Mouse (Mus musculus) MEL (cell line): ENCODE measurements at regions not wholly inside any gene's neighbourhood (a gene's known extent, or its start where the extent isn't known, plus 50 kb on each side); places are given as distances from the start of the nearest gene placed in this dataset.

Source experiments
- DNase-seq: peaks from one replicate; pipeline ENCODE4 v3.0.0; 2011; ENCODE audit warnings: low read depth, low spot score
- H3K27ac ChIP-seq: 2 replicates; pipeline ENCODE4 v1.5.1; 2012; ENCODE audit warnings: low read depth, mild to moderate bottlenecking, control low read depth, low read length, moderate library complexity; ENCODE audit not compliant: control insufficient read depth
- H3K27me3 ChIP-seq, 2 experiments: fragments of 150-350 bp in 1 of 2; sonication (generic) in 1 of 2; 2 replicates each; pipeline ENCODE4 v1.6.1; 2012; ENCODE audit warnings: low read length in 2 of 2, mild to moderate bottlenecking in 2 of 2, improper control_type of control experiment in 1 of 2, moderate library complexity in 1 of 2; ENCODE audit not compliant: insufficient read depth in 2 of 2, control insufficient read depth in 1 of 2
- H3K36me3 ChIP-seq, 2 experiments: 2 replicates each; pipeline ENCODE4 v1.6.1; 2012 to 2014; ENCODE audit warnings: low read length in 2 of 2, improper control_type of control experiment in 1 of 2, inconsistent platforms in 1 of 2, mild to moderate bottlenecking in 1 of 2; ENCODE audit not compliant: insufficient read depth in 2 of 2, control insufficient read depth in 1 of 2
- H3K4me1 ChIP-seq, 2 experiments: fragments of 150-350 bp in 1 of 2; sonication (generic) in 1 of 2; 2 replicates each; pipeline ENCODE4 v1.6.1; 2012; ENCODE audit warnings: low read length in 2 of 2, improper control_type of control experiment in 1 of 2, mild to moderate bottlenecking in 1 of 2; ENCODE audit not compliant: insufficient read depth in 2 of 2, control insufficient read depth in 1 of 2
- H3K4me3 ChIP-seq, 2 experiments: fragments of 150-350 bp in 1 of 2; sonication (generic) in 1 of 2; 2 replicates each; pipeline ENCODE4 v1.5.1; 2012; ENCODE audit warnings: low read depth in 2 of 2, low read length in 2 of 2, mild to moderate bottlenecking in 2 of 2, moderate library complexity in 2 of 2, control low read depth in 1 of 2, improper control_type of control experiment in 1 of 2; ENCODE audit not compliant: control insufficient read depth in 1 of 2, insufficient read depth in 1 of 2
- H3K79me2 ChIP-seq: 2 replicates; pipeline ENCODE4 v1.6.1; 2012; ENCODE audit warnings: mild to moderate bottlenecking, low read length, moderate library complexity; ENCODE audit not compliant: control insufficient read depth, poor library complexity, insufficient read depth
- H3K9ac ChIP-seq: 2 replicates; pipeline ENCODE4 v1.6.1; 2012; ENCODE audit warnings: low read depth, mild to moderate bottlenecking, control low read depth, low read length, moderate library complexity; ENCODE audit not compliant: control insufficient read depth, poor library complexity, severe bottlenecking
- H3K9me3 ChIP-seq: fragments of 150-350 bp; sonication (generic); replicated peaks from 2 replicates; pipeline ENCODE4 v1.6.1; 2012; ENCODE audit warnings: mild to moderate bottlenecking, low read length, improper control_type of control experiment, moderate library complexity; ENCODE audit not compliant: insufficient read depth
- CHD1 ChIP-seq: IDR thresholded peaks from 2 replicates; pipeline ENCODE4 v1.6.1; 2012; ENCODE audit warnings: low read depth, mild to moderate bottlenecking, inconsistent platforms, low read length, improper control_type of control experiment
- CHD2 ChIP-seq: IDR thresholded peaks from 2 replicates; pipeline ENCODE4 v1.6.1; 2011; ENCODE audit warnings: low read length, improper control_type of control experiment
- E2F4 ChIP-seq: IDR thresholded peaks from 2 replicates; pipeline ENCODE4 v1.6.1; 2011; ENCODE audit warnings: low read depth, low read length, improper control_type of control experiment, borderline replicate concordance
- ELF1 ChIP-seq: IDR thresholded peaks from 2 replicates; pipeline ENCODE4 v1.6.1; 2014; ENCODE audit warnings: low read depth, mild to moderate bottlenecking, inconsistent platforms, low read length, improper control_type of control experiment, moderate library complexity
- EP300 ChIP-seq, 2 experiments: IDR thresholded peaks; 2 replicates each; pipeline ENCODE4 v1.6.1; 2011; ENCODE audit warnings: improper control_type of control experiment in 2 of 2, low read length in 2 of 2, low read depth in 1 of 2, mild to moderate bottlenecking in 1 of 2
- GABPA ChIP-seq: IDR thresholded peaks from 2 replicates; pipeline ENCODE4 v1.6.1; 2012; ENCODE audit warnings: low read depth, mild to moderate bottlenecking, inconsistent platforms, low read length, improper control_type of control experiment, moderate library complexity
- MAX ChIP-seq: IDR thresholded peaks from 2 replicates; pipeline ENCODE4 v1.6.1; 2011; ENCODE audit warnings: low read length, improper control_type of control experiment
- MAZ ChIP-seq: IDR thresholded peaks from 2 replicates; pipeline ENCODE4 v1.6.1; 2012; ENCODE audit warnings: low read depth, mild to moderate bottlenecking, inconsistent platforms, low read length, improper control_type of control experiment
- MEF2A ChIP-seq: IDR thresholded peaks from 2 replicates; pipeline ENCODE4 v1.6.1; 2014; ENCODE audit warnings: low read depth, mild to moderate bottlenecking, inconsistent platforms, low read length, improper control_type of control experiment; ENCODE audit not compliant: poor library complexity, insufficient replicate concordance, severe bottlenecking; ENCODE audit errors: extremely low read depth
- MYB ChIP-seq: IDR thresholded peaks from 2 replicates; pipeline ENCODE4 v1.6.1; 2011; ENCODE audit warnings: mild to moderate bottlenecking, low read depth, low read length, improper control_type of control experiment
- NELFE ChIP-seq: IDR thresholded peaks from 2 replicates; pipeline ENCODE4 v1.6.1; 2011; ENCODE audit warnings: low read depth, low read length, improper control_type of control experiment
- POLR2A ChIP-seq, 2 experiments: IDR thresholded peaks; 2 replicates each; pipeline ENCODE4 v1.6.1; 2011 to 2012; ENCODE audit warnings: low read length in 2 of 2, mild to moderate bottlenecking in 2 of 2, control low read depth in 1 of 2, improper control_type of control experiment in 1 of 2, low read depth in 1 of 2, moderate library complexity in 1 of 2; ENCODE audit not compliant: control insufficient read depth in 1 of 2, insufficient read depth in 1 of 2, poor library complexity in 1 of 2
- POLR2AphosphoS2 ChIP-seq: IDR thresholded peaks from 2 replicates; pipeline ENCODE4 v1.6.1; 2011; ENCODE audit warnings: low read length, improper control_type of control experiment
- POLR2AphosphoS5 ChIP-seq: IDR thresholded peaks from 2 replicates; pipeline ENCODE4 v1.6.1; 2012; ENCODE audit warnings: low read depth, borderline replicate concordance, mild to moderate bottlenecking, inconsistent platforms, low read length, moderate library complexity, mixed read lengths
- SIN3A ChIP-seq: IDR thresholded peaks from 2 replicates; pipeline ENCODE4 v1.6.1; 2012; ENCODE audit warnings: low read length, improper control_type of control experiment, inconsistent platforms
- SMC3 ChIP-seq: IDR thresholded peaks from 2 replicates; pipeline ENCODE4 v1.6.1; 2011; ENCODE audit warnings: low read depth, low read length, improper control_type of control experiment
- TBP ChIP-seq: IDR thresholded peaks from 2 replicates; pipeline ENCODE4 v1.8.0; 2011; ENCODE audit warnings: low read depth, low read length, improper control_type of control experiment
- TCF12 ChIP-seq: IDR thresholded peaks from 2 replicates; pipeline ENCODE4 v1.6.1; 2014; ENCODE audit warnings: low read depth, mild to moderate bottlenecking, inconsistent platforms, low read length, improper control_type of control experiment, moderate library complexity
- USF2 ChIP-seq, 2 experiments: IDR thresholded peaks; 2 replicates each; pipeline ENCODE4 v1.6.1; 2011 to 2012; ENCODE audit warnings: improper control_type of control experiment in 2 of 2, low read length in 2 of 2, borderline replicate concordance in 1 of 2, inconsistent platforms in 1 of 2, low read depth in 1 of 2, mild to moderate bottlenecking in 1 of 2; ENCODE audit not compliant: insufficient read depth in 1 of 2
- ZKSCAN1 ChIP-seq: IDR thresholded peaks from 2 replicates; pipeline ENCODE4 v1.6.1; 2012; ENCODE audit warnings: low read depth, mild to moderate bottlenecking, inconsistent platforms, low read length, improper control_type of control experiment, moderate library complexity
- ZMIZ1 ChIP-seq: IDR thresholded peaks from 2 replicates; pipeline ENCODE4 v1.6.1; 2012; ENCODE audit warnings: low read depth, mild to moderate bottlenecking, inconsistent platforms, low read length, improper control_type of control experiment, moderate library complexity
- ZNF384 ChIP-seq: IDR thresholded peaks from 2 replicates; pipeline ENCODE4 v1.6.1; 2012; ENCODE audit warnings: low read depth, mild to moderate bottlenecking, inconsistent platforms, low read length, improper control_type of control experiment

DNA sequence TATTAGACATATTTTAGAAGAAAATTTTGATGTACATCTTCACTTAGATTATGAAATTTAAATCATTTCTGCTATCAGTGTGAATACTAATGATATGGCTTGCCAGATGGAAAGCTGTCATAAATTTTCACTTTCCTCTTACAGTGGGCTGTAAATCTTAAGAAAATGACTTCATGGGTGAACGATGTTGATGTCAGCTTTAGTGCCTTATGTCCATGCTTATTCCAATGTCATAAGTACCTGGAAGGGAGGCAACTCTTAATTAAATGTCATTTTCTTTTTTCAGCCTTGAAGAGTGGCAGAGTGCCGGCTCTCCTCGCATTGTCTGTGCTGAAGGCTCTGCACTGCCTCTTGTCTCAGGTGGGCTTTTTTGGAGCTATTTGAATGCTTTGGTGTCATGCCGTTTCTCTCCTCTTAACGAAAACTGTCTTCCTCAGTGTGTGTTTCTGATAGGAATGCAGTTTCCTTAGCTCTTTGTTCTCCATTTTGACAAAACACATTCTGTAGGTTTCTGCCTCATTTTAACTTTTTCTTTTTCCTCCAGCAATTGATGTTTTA lies 351.6 kb downstream of the Stim2 start:
- H3K9me3 ChIP-seq = no peaks in the 10 kb centered on the region
- H3K9ac ChIP-seq = no peak overlapping the region
- no peaks in the 10 kb centered on the region for H3K4me1 ChIP-seq
- H3K4me3 ChIP-seq = no peak overlapping the region
- TF ChIP-seq MAX (no peak), ZKSCAN1 (no peak), SIN3A (no peak), GABPA (no peak), EP300 (IDR thresholded peaks at IDR 0.05; ENCODE audit: low read depth in 1 of 2, low read length in 2 of 2) (no peak), ZMIZ1 (no peak), MYB (no peak), ZNF384 (no peak), POLR2A (IDR thresholded peaks at IDR 0.05; ENCODE audit: control insufficient read depth in 1 of 2, insufficient read depth in 1 of 2, low read depth in 1 of 2, low read length in 2 of 2, poor library complexity in 1 of 2) (no peak), ELF1 (no peak), E2F4 (no peak), SMC3 (no peak), MEF2A (no peak), USF2 (IDR thresholded peaks at IDR 0.05; ENCODE audit: borderline replicate concordance in 1 of 2, insufficient read depth in 1 of 2, low read depth in 1 of 2, low read length in 2 of 2) (no peak), NELFE (no peak), POLR2AphosphoS5 (no peak), POLR2AphosphoS2 (no peak)
- no peaks in the 10 kb centered on the region for H3K36me3 ChIP-seq
- no peak for DNase-seq
- no peak overlapping the region for H3K27ac ChIP-seq
- H3K27me3 ChIP-seq = no peaks in the 10 kb centered on the region
- H3K79me2 ChIP-seq = no peaks in the 10 kb centered on the region

DNA sequence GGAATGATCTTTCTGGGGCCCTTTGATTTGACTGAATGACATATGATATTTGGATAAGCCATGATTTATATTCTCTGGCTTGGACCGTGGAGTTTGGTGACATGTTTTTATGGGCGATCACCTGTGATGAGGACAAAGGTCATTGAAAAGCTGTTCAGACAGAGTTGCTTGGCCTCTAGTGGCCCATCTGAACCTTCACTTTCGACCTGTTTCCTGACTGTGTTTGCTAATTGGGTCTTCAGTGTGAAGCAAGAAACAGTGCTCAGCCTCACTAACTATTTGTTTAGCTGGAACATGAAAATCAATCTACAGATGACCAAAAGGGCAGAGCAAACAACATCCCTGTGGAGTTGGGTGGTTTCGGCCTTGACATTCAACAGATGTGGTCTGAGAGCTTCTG lies 357.8 kb downstream of the Stim2 start:
- H3K27ac ChIP-seq = no peak overlapping the region
- H3K27me3 ChIP-seq = no peaks in the 10 kb centered on the region
- H3K79me2 ChIP-seq = no peaks in the 10 kb centered on the region
- no peaks in the 10 kb centered on the region for H3K36me3 ChIP-seq
- H3K9ac ChIP-seq = no peak overlapping the region
- H3K4me3 ChIP-seq = no peak overlapping the region
- TF ChIP-seq CHD1 (no peak), TCF12 (no peak), ELF1 (no peak), MAZ (no peak), USF2 (IDR thresholded peaks at IDR 0.05; ENCODE audit: borderline replicate concordance in 1 of 2, insufficient read depth in 1 of 2, low read depth in 1 of 2, low read length in 2 of 2) (no peak), CHD2 (no peak), TBP (no peak), SMC3 (no peak)
- no peaks in the 10 kb centered on the region for H3K4me1 ChIP-seq
- no peak for DNase-seq
- no peaks in the 10 kb centered on the region for H3K9me3 ChIP-seq
